Mouse (Mus musculus): ENCODE data around the gene Hhat.

Gene Hhat

DNA sequence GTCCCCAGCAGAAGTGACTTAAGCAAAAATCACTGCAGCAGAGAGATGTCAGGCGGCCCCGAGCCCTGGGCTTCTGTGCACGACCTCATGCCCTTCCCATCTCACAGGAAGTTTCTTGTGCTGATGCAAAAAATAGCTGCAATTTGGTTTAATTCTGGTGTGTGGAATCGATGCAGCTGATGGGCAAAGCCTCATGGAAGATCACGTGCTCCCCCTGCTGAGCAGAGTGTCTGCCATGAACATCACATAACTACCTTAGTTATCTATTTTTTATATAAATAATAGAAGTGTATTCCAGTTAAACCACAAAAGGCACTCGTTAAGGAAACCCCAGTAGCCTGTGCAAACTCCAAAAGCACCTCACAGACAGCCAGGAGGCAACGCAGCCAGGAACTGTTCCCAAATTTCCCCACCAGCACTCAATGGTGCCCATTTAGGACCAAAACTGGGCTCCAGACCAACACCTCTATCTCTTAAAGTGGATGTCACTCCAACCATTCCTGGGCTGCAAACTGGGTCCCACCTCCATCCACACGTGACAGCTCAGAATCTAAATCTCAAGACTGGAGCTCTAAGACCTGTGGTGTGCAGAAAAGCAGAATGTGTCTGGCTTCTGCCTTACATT, 118.9 kb downstream of the Hhat start:
- in situ Hi-C loops (cut with MboI) = no loop called here

DNA sequence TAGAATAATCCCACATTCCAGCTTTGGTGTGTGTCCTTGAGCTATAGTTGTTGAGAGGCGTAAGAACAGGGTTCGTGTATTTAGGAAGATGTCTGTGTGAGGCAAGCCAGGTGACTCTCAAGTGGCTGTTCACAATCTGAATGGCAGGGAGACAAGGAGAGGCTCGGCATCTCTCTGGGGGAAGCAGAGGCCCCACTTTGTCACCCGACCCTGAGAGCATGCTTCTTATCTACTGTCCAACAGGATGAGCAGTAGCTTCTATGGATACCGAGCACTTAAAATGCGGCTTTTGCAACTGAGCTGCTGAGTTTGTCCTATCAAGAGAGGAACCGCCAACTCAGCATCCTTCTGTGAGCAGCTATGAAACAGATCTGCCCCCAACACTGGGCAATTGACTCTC, 120.4 kb downstream of the Hhat start:
- in situ Hi-C loops (cut with MboI) = no loop called here

DNA sequence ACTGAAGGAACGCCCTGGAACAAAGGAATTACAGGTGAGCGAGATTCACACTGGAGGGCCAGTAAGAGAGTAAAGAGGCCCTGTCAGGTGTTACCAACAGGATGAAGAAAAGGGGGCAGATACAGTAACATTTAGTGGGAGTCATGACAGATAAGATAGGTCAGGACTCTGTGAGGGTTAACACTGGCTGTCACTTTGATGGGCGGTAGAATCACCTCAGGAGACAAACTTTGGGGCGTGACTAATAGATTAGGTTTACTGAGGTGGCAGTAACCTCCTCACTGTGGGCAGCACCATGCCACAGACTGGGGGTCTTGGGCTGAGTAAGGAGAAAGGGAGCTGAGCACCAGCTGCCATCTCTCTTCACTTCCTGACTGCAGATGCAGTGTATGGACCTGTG, 121.0 kb downstream of the Hhat start:
- in situ Hi-C loops (cut with MboI) = no loop called here

DNA sequence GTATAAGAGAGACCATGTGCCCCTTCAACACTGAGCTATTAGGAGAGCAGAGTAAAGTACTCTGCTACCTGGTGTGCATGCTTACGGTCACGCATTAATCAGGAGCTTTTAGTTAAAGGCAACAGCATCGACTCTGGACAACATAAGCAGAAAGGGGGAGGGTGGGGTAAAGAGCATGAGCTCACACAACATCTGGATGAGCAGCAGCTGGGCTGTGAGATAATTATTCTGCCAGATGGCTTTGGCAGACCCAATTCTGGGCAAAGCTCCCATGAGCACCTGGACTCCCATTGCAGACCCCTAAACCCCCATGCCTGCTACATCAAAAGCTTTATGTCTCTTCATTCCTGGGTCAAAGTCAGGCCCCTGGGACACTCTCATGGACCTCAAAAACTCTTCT, 121.8 kb downstream of the Hhat start:
- in situ Hi-C loops (cut with MboI) = no loop called here

DNA sequence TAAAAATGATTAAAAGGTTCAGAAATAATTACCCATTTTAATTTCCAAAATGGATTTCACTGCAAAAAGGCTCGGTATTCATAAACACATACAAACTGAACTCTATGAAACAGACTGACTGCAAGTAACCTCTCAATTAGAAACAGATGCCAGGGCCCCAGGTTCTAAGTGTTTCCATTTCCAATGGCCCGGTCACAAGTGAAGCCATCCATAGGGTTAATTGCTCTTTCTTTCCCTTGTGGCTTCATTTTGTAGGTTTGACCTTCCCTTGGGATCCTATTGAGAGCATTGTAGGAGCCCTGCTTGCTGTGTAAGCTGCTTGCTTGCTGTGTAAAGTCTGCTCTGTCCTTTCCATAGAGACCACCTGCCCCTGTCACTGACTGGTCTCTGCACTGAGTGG, 123.7 kb downstream of the Hhat start:
- in situ Hi-C loops (cut with MboI) = no loop called here

DNA sequence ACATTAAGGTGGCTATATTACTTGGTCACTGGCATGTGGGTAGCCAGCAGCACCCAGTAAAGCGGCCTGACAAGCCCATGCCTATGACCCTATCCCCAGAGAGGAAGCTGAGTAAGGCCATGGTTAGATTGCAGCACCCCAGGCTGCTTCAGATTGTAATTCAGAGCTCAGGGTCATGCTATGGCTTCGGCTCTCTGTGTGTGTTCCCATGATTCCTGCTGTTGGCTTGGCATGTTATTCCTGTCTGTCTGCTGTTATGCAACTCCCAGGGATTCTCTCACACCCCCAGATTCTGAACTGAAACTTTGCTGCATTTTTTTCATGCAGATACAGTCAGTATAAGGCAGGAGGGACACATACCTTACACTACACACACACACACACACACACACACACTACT, 128.9 kb downstream of the Hhat start:
- in situ Hi-C loops (cut with MboI) = no loop called here

DNA sequence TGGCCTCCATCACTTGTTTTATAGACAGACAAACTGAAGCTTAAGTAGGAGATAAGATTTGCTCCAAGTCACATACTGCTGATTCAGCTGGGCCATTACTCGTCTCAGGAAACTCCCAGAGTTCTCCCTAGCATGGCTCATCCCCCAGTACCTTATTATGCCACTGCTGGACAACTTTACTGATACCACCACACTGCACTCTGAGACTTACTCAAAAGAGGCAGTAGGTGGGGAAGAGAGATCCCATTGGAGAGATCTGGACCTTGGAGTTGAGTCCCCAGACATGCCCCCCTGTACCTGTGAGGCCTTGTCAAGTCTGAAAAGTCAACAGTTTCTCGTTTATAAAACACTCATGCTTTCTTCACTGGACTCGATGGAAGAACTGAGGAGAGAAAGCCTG, 131.8 kb downstream of the Hhat start:
- in situ Hi-C loops (cut with MboI) = no loop called here

DNA sequence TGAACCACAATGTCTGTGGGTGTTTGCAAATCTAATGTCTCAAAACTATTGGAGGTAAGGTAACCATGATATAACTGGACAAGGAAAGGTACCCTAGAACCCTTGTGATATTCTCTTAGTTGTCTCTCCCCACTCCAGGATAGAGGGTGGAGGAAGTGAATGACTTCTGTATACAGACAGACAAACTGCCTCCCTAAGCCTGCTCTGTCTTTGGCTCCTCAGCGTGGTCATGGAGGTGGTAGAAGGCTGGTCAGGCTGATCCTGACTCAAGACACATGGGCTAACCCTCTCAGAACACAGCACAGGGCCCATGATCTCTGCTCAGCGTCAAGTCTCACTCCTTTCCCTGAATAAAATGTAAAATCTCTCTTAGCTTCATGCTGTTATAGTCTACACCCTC, 149.2 kb downstream of the Hhat start:
- in situ Hi-C loops (cut with MboI) = no loop called here

DNA sequence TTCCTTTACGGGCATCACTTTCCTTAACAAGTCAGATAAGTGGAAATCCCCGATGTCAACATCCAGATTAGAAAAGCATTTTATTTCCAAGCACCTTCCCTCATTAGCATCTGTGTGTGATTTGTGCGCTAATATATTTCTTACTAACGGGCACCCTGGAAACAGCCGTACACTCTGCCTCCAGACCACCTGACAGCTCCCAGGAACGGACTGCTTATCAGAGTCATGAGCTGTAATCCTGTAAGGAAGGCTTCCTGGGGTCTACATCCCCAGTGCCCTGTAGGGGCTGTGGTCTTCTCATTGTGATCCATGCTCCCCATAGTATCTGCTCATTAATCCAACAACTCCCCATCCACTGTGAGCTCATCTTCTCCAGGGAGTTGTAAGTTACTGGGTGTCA, 157.8 kb downstream of the Hhat start:
- in situ Hi-C loops (cut with MboI) = no loop called here

DNA sequence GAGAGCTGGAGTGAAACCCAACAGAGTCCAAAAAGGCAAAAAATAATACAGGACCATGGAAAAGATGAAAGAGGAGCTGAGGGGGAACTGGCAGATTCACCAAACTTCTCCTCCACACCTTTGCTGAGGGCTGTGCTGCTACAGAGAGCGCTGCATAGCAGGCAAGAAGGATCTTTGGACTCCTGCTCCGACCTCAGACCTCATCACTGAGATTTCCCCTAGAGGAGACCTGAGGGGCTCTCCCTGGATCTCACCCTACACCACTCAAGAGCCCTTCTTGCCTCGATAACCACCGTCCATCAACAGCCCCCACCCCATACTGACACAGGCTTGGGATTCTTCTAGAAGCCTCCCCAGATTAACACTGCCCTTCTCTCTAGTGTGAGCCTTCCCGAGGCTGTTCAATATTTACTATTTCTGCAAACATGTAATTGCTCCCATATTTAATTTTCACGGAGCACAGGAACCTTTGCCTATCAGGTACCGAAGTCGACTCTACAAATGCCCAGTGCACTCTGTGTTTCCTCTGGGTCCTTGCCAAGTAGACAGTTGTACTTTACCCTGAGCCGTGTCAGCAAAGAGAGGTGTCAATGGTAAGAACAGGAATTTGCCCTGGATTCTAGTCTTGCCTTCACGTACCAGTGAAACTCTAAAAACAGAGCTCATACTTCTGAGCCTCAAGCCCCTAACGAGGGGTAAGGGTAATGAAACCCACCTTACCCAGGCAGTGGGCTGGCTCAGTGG, 158.9 kb downstream of the Hhat start:
- in situ Hi-C loops (cut with MboI) = no loop called here

DNA sequence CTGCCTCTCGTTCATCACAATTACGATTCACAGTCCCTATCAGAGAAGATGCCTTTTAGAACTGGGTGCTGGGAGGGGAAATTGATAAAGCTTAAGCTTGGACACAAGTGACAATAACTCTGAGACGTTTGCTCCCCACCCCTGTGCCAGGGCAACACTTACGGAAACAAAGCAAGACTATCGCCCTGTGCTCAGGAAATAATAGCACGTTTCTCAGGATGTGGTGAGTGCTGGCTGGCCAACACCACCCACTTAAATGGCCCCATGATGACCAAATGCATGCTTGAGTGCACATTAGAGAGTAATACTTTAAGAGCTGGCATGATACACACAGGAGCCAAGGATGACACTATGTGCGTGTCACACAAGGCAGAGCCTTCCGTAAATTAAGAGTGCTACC, 164.1 kb downstream of the Hhat start:
- in situ Hi-C loops (cut with MboI) = no loop called here

DNA sequence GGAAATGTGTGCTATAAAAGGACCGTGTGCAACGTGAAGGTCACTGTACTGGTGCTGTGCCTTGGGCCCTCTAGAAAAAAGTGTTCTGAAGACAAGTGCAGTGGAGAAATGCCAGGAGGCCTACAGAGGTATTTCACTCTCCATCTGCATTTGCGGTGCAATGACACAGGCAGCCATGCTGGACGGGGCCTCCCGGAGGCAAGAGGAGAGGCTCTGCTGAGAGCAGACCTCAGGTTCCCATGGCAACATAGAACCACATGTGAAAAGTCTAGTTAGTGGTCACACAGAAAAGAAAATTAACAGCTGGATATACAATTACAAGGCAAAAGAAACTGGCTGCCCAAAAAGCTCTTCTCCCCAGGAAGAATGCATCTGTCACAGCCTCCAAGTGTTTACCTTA, 166.6 kb downstream of the Hhat start:
- in situ Hi-C loops (cut with MboI) = no loop called here

DNA sequence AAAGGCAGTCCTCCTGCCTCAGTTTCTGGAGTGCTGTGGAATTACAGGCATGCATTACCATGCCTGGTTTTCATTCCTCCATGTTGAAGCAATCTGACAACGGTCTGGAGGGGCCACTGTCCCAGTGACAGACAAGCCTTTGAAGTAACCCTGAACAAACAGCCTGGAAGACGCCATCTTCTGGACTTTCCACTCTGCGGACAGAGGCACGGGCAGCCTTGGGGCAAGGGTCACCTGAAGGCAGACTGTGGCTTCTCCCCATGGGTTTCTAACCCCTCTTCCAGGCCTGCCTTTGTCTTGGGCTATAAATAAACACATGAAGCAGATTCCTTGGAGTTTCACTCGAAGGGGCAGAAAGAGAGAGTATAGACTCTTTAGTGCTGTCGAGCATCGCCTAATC, 167.5 kb downstream of the Hhat start:
- in situ Hi-C loops (cut with MboI) = no loop called here

DNA sequence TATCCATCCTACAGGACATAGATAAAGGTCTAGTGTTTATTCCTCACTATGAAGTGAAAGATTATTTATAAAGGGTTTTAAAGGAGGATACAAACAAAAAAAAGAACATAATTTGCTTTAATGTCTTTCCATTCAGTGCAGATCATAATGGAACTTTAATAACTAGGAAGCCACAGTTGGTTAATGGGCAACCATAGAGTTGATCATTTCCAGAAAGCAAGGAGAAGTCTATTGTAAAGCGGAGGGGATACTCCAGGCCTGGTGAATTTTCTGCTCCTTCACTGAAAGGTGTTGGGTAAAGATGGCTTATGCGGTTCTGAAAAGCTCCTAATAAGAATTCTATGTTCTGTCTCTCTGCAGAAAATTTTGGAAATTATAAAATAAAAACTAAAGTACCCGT, 169.8 kb downstream of the Hhat start:
- in situ Hi-C loops (cut with MboI) = no loop called here

DNA sequence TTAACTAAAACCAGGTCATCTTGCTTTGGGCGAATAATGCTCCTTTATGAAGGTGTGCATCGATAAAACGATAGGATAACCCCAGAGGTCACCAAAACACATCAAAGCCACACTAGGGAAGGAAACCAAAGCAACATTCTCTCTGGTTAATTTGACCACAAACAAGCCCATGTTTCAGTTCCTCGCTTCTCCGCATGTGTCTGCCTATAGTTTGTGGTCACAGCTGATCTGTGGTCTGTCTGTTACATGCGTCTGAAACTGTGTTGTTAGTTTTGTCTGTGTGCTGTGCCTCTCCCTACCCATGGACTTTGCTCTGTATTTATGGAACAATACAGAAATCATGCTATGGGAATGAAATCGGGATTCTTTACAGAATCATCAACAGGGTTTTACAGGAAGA, 171.3 kb downstream of the Hhat start:
- in situ Hi-C loops (cut with MboI) = no loop called here

DNA sequence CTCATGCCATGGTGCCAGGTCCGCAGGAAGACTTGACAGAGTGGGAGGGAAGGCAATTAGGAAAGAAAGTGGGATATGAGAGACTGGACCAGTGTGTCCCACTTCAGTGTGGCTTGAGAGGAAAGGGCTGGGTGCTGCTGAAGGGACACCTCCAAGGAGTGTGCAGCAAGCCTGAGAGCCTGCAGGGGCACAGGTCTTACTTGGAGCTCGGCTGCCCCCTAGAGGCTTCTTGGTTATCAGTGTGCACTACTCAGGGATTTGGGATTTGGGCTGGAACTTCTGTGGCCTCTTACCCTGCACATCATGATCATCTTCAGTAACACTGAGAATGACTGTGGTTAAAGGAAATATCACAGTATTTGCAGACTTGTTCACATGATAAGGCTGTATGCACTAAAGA, 172.6 kb downstream of the Hhat start:
- in situ Hi-C loops (cut with MboI) = no loop called here

DNA sequence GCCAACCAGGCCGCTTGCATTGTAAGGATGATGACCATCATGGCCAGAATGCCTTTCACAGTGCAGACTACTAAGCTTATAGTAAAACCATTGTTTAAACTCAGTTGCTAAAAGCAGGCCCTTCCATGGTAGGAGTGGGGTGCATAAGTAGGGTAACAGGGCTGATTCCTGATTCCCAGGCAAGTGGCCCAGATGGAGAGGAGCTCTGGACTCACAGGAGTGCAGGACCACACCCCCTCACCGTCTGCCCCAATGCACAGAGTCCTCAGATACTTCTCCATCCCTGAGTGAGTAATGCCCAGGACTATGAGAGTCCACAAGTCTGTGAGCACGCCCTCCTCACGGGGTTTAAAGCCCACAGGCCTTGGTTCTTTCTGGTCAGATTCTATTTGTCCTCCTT, 175.6 kb downstream of the Hhat start:
- in situ Hi-C loops (cut with MboI) = no loop called here

DNA sequence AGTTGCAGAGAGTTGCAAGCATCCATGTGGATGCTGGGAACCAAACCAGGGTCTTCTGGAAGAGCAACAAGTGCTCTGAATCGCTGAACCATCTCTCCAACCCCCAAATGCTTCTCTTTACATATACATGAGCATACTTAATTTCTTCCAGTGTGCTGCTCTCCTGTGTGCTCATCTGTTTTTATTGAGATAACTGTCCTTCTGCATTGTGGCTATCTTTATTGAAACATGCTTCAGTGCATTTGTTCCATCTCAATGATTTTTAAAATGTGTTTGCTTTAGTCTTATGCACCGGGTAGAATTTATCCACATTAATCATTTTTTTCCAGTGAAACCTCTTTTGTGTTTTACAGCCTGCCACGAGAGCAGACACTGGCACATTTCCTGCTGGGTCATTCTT, 177.5 kb downstream of the Hhat start:
- in situ Hi-C loops (cut with MboI) = no loop called here

DNA sequence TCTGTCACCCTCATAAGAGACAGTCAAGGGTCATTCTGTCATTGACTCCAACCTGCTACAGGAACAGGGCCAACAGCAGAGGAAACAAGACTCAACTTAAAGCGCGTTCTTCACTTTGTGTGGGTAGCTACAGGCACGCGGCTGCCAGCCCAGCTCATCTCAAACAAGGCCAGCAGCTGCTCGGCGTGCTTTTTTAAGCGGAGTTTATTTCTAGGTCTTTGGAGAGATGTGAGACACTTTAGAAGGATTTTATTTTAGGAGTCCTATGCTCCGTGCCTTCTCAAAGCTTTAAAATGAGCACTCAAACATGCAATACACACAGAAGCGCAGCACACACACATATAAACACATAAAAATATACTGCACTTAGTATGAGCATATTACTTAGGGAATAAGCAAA, 183.6 kb downstream of the Hhat start:
- in situ Hi-C loops (cut with MboI) = no loop called here

DNA sequence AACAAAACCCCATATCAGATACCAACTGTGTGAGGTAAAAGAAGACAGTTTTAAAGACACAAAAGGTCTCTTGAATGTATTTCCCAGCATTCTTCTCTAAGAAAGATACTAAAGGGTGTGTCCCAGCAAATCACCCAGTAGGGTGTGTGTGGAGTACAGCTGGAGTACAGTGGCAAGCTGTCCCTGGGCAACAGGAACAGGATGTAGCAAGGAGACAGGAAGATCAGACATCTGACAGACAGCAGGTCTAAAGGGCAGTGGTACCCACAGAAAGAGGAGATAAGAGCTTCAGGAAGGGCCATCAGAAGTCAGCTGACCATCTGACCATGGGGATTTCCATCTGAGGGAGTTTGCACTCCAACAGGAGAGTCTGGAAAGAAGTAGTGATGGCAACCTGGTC, 185.7 kb downstream of the Hhat start:
- in situ Hi-C loops (cut with MboI) = no loop called here

DNA sequence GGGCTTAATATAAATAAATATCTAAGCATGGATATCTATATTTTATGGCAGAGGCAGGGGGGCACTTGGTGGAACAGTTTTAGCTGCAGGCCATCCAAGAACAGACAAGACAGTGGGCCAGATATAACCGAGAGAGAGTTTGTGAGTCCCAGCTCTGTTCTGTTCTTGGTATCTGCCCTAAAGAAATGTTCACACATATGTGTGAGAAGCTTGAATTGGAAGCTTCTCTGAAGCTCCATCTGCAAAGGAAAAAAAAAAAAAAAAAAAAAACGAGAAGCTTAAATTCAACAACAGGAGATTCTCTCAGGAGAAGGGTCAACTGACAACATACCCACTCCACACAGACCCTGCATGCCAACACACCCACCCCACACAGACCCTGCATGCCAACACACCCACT, 188.1 kb downstream of the Hhat start:
- in situ Hi-C loops (cut with MboI) = no loop called here

DNA sequence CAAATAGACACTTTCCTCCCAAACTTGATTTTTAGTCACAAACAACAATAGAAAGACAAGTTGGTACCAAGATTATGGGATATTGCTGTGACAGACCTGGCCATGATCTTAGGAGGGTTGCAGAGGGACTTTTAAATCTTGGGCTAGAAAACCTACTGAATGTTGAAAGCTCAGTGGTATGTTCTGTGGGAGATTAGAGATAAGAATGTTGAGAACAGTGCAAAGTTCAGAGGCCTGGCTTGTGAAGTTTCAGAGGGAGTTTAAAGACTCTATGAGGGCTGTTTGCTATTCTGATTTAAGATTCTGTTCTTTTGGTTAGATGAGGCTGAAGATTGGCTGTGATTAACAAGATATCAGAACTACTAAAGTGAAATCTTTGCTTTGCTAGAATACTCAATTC, 206.3 kb downstream of the Hhat start:
- in situ Hi-C loops (cut with MboI) = no loop called here

DNA sequence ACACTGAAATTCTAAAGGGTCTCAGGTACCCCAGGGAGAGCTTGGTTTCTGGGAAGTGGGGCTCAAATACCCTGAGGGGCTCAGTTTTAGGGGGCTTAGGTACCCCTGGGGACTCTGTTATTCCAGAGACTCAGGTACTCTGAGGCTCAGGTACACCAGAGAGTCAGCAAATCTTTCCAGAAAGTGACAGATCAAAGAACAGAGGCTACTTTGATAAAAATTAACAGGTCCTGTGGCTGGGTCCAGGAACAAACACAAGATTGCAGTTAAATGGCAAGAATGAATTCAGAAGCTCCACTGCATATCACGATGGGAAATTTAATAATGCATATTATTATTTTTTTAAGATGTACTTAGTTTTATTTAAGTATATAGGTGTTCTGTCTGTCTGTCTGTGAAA, 211.7 kb downstream of the Hhat start:
- in situ Hi-C loops (cut with MboI) = no loop called here

DNA sequence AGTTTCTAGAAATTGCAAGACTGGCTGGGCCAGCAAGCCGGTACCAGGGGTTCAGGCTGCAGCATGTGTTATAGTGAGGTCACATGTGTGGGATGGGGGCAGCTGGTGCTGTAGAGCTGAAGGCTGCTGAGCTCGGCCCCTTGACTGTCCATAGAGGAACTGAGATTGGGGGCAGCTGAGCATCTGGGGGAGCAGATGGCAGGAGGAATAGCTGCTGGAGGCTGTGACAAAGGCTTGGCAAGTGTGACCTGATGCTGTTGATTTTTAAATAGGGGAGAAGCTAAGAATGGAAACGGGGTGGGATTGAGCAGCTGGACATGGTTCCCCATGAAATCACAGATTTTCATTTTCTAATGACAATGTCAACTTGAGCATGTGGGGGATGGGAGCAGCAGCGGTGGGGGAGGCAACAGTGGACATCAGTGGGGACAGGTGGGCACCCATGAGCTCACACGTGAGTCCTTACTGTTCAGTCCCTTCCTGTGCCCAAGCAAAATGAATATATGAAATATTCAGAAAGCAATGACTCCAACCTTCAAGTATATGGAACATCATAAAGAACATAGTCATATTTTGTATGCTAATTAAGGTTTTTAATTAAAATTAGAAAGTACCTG, 212.9 kb downstream of the Hhat start:
- in situ Hi-C loops (cut with MboI) = no loop called here

Data from mature B cell (primary cell).